Mouse (Mus musculus): Measurements from ENCODE around the gene Mst1.
A peak's percentile ranks its signal among the peaks of the same experiment; 100 is the strongest.

Gene Mst1

DNA sequence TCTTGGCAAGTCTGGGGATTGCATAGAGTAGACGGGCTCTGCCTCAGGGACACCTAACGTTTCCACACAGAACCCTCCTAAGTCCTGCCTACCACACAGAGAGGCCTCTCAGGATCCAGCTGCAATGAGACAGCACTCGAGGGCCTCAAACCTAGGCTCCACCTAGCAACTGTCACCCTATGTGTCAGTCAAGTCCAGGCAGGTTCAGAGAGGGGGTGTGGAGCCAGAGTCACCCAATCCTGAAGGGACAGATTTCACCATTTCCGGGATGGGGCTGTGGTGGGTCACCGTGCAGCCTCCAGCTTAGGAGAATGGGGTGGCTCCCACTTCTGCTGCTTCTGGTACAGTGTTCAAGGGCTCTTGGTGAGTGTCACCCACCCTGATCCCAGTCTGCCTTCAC, at the start of gene Mst1:
TSS of gene Mst1 (plus strand) at position 269 of the 400 bp plus-strand sequence.
- DNase-seq (ENCODE audit: low spot score) = no peak

DNA sequence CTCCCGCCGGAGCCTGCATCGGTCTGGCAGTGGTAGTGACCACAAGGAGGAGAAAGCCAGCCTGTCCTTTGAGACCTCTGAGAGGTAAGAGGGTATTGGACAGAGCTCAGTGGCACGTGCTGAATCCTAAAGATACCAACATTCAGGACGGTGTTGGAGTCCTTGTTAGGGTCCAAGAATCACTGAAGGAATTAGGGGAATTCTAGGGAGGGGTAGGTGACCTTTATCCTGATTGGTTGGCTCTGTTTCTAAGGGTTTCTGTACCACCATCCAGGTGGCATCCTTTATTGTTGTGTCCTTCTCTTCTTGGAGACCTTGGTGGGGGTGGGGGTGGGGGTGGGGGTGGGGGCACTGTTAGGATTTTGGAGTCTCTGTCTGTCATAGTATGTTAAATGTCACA, 48.1 kb upstream of the Mst1 start:
- no peak for DNase-seq (ENCODE audit: low spot score)

DNA sequence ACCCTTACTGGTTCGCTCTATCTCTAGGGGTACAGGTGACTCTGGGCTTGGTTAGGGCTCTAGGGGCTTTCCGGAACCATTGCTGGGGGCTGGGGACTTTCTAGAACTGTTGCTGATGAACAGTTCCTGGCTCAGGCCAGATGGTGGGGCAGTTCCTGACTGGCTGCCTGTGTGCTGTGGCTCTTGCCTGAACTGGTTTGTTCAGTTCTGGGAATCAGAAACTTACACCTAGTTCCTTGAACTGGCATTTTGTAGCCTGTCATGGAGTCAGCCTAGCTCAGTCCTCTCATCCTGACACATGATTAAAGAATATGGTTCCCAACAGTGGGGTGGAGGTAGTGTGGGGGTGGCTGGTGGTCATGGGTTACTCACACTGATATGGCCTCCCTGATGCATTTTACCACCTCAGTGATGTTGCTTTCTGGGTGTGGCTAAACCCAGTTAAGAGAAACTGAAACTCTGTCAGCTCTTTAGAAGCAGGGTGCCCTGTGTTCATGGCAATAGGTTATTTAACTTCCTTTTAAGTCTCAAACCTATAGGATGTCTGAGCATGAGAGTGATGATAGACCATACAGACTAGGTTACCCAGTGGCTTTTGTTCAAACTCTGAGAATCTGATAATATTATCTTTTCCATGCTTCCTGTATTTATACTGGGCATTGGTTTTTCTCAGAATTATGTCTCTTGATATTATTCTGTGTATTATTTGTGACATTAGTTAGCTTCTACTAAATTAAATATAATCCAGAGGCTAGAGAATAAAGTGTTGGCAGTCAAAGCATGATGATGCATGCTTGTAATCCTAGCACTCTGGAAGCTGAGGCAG, 44.7 kb upstream of the Mst1 start:
- DNase-seq (ENCODE audit: low spot score) = no peak

DNA sequence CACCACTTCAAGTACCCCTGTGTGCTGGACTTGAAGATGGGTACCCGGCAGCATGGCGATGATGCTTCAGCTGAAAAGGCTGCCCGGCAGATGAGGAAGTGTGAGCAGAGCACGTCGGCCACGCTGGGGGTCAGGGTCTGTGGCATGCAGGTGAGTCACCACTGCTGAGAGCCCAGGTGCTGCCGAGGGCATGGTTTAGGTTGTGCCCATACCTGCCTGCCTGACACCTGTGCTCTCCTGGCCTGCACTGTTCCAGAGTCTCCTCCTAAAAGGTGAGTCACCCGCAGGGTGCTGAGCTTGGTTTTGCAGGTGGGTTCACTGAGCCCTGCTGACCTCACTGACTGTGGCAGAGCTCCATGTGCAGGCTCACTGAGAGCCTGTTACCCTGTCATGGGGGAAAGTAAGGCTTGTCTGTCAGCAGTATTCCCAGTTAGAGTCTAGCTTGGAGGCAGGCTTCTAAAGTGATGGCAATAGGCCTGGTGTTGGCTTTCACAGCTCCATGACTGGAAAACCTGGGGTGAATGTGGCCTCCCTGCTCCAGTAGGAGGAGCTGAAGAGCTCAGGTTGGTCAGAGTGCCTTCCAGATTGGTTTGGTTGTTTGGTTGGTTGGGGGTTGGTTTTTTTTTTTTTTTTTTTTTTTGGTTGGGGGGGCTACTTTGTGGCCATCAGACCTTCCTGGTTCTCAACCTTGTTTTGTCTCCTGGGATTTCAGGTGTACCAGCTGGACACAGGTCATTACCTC, 35.3 kb upstream of the Mst1 start:
- DNase-seq (ENCODE audit: low spot score) = no peak

DNA sequence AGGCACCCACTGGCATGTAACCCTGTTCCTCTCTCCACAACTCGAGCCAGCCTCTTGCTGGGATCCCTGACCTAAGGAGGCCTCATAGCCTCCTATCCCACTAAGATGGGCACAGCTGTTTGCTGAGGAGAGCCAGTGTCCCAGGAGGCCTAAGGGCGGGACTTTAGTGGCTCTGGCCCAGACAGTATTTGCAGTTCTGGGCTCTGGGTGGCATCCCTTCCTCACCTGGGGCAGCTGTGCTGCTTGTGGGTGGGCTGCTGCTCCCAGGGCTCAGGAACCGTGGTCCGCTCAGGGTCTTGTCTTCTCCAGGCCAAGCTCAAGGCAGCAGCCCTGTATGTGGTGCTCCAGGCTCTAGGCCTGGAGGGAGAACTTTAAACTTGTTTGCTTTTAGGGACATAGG, 33.7 kb upstream of the Mst1 start:
- no peak for DNase-seq (ENCODE audit: low spot score)

DNA sequence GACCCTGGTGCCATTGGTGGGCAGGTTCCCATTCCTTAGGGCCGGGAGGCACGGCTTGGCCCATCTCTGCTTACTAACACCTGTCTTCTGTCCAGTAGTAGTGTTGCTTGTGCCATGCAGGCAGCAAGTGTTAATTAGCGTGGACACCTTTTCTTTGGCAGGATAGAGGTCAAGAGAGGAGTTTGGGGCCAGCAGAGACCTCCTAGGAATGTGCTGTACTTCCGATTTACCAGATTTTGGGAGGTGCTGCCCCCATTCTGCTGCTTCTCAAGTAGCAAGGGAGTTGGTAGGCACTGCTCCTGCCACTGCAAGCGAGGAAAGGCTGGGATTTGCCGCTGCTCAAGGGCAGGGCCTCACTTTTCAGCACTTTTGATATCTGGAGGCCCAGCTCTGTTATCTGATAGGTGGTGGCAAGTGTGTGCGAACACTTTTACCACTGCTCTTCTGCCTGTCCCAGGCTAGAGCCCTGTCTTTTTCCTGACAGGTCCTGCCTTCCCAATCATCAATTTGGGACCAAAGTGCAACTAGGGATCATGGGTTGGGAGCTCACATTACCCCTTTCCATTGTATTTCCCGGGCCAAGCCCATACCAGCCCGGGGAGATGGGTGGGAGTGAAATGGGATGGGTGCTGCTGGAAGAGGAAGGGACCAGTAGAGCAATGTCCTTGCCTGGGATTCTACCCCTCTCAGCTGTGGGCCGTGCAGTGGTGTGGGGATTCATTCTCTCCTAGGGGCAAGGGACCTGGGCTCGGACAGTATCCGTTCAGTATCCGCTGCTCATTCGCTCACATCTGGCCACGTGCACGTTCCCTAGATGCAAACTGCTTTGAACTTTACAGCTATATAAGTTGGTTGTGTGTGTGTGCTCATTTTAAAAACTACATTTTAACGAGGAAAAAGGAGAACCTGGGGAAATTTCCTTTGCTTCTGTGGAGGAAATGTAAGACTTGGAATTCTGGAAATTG, 32.4 kb upstream of the Mst1 start:
- no peak for DNase-seq (ENCODE audit: low spot score)

DNA sequence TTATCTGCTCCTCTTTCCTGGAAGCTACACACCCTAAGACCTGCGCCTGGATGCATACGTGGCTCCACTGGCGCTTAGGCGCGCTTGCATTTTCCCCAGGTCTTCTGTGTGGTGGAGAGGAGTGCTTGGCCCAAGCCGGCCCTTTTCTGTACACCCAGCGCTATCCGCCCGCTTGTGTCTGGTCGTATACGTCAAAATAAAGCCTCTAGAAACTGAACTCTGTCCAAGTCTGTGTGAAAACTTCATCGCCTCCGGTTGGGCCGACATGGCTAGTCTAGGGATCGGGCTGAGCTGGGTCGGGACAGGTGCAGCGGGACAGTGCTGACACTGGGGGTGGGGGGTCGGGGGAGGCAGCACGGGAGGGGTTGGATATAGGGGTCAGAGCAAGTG, 31.7 kb upstream of the Mst1 start:
- DNase-seq (ENCODE audit: low spot score) = no peak

DNA sequence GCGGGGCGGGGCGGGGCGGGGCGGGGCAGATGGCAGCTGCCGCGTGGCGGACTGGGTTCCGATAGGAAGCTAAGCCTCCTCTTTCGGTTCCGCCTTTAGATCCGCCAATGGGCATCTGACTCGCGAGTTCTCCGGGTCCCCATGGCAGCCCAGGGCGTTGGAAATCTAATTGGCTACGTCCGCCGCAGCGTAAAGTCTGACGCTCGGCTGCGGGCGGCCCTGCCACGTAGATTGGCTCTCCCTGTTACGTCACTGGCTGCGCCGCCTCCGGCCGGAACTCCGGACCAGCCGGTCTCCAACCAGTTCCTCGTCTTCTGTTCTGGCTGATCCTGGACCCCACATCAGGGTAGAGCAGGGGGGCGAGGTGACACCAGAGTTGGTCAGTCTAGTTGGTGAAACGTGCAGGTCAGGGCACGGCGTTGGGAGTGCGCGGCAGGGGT, 31.2 kb upstream of the Mst1 start, which contains the start of gene Gmppb:
TSS of gene Gmppb (plus strand) at position 227 of the 440 bp plus-strand sequence.
- peak; percentile 97 for DNase-seq (ENCODE audit: low spot score)

DNA sequence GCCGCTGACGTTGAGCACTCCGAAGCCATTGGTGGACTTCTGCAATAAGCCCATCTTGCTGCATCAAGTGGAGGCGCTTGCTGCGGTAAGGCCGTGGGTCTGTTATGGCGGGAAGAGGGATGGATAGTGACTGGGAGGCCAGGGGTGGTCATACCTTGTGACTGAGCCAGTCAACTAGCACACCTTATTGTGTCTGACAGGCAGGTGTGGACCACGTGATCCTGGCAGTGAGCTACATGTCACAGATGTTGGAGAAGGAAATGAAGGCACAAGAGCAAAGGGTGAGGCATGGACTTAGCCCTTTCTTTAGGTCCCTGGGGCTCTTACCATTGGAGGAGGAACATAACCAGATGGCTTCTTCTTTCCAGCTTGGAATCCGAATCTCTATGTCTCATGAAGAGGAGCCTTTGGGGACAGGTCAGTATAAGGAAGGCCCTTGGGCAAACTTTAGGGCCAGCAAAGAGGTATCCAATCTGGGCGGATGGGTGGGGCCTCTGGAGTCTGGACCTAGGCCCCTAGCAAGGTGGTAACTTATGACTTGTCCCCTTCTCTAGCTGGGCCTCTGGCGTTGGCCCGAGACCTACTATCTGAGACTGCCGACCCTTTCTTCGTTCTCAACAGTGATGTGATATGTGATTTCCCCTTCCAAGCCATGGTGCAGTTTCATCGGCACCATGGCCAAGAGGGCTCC, 30.5 kb upstream of the Mst1 start:
- DNase-seq (ENCODE audit: low spot score) = no peak

DNA sequence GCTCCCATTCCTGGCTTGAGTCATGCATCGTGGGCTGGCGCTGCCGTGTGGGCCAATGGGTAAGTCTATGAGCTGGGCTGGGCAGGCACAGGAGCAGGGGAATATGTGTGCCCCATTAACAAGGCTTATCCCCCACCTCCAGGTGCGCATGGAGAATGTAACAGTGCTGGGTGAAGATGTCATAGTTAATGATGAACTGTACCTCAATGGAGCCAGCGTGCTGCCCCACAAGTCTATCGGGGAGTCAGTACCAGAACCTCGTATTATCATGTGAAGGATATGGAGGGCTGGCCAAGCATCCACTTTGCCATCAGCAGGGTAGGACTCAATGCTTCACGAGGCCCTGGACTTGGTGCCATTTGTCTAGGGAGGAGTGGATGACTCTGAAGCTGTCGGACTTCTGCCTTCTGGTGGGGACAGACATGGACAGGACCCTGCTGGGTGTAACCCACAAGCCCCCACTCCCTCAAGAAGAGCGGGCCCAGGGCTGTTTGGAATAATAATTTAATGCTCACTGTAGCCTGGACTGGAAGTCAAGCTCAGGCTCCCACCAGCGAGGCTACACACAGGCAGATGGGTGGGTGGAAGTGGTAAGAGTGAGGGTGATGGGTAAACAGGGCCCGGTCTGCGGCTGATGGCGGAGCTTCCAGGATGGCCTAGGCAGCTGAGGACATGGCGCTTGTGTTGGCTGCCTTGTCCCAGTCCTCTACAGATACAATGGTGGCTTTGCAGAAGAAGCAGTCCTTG, 28.9 kb upstream of the Mst1 start:
- no peak for DNase-seq (ENCODE audit: low spot score)

DNA sequence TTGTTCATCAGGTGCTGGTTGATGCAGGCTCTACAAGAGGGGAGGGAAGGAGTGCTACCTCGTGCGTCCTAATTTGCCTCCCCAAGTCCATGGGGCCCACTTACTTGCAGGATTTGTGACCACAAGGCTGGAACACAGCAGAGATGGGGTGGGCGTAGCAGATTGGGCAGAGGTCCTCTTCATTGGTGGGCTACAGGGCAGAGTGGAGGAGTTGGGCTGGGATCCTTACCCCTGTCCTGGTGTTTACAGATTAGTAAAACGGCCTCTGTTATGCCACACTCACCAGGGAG, 28.4 kb upstream of the Mst1 start:
- no peak for DNase-seq (ENCODE audit: low spot score)

DNA sequence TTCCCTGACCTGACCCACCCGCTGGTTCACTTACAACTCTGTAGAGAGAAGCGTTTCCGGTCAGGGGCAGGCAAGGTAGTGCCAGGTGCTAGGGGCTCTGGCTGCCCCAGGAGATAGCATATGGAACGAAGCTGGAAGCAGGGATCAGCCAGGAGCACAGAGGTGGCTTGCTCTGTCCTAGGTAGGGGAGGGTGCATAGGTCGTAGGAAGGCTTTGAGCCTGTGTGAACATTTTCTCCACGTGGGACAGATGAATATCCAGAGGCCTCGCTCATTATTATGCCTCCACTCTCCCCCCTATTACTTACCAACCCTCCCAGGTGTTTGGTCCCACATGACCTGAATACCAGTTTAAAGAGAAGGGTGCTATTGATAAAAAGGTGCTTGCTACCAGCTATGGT, 27.8 kb upstream of the Mst1 start:
- no peak for DNase-seq (ENCODE audit: low spot score)

DNA sequence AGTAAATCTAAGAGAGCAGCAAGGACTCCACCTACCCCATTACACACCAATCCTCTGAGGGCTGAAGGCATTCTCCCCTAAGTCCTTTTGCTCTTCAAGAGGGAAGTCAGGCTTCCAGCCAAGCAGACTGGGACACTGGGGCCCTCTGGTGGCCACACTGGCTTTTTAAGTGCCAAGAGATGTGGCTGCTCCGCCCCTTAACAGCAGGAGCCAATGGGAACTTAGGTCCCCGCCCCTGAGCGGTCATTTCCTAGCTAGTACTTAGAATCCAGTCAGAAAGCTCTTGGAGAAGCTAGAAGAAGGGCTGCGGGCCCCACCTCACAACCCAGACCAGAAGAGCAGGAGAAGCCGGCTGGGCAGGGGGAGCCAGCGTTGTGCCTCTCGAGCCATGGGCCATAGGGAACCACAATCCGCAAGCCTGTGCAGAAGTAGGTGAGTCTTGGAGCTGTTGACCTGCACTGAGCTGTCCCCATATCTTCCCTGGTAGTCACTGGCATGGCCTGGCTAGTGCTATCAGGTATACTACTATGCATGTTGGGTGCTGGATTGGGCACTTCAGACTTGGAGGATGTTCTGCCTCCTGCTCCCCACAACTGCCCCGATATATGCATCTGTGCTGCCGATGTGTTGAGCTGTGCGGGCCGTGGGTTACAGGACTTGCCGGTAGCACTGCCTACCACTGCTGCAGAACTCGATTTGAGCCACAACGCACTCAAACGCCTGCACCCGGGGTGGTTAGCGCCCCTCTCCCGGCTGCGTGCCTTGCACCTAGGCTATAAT, 27.2 kb upstream of the Mst1 start, which contains the start of gene Amigo3:
TSS of gene Amigo3 (plus strand) at position 275 of the 780 bp plus-strand sequence.
- peak; percentile 98 for DNase-seq (ENCODE audit: low spot score)

DNA sequence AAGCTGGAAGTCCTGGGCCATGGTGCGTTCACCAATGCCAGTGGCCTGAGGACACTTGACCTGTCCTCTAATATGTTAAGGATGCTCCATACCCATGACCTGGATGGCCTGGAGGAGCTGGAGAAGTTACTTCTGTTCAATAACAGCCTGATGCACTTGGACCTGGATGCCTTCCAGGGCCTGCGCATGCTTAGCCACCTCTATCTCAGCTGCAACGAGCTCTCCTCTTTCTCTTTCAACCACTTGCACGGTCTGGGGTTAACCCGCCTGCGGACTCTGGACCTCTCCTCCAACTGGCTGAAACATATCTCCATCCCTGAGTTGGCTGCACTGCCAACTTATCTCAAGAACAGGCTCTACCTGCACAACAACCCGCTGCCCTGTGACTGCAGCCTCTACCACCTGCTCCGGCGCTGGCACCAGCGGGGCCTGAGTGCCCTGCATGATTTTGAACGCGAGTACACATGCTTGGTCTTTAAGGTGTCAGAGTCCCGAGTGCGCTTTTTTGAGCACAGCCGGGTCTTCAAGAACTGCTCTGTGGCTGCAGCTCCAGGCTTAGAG, 26.5 kb upstream of the Mst1 start:
- DNase-seq (ENCODE audit: low spot score) = no peak

DNA sequence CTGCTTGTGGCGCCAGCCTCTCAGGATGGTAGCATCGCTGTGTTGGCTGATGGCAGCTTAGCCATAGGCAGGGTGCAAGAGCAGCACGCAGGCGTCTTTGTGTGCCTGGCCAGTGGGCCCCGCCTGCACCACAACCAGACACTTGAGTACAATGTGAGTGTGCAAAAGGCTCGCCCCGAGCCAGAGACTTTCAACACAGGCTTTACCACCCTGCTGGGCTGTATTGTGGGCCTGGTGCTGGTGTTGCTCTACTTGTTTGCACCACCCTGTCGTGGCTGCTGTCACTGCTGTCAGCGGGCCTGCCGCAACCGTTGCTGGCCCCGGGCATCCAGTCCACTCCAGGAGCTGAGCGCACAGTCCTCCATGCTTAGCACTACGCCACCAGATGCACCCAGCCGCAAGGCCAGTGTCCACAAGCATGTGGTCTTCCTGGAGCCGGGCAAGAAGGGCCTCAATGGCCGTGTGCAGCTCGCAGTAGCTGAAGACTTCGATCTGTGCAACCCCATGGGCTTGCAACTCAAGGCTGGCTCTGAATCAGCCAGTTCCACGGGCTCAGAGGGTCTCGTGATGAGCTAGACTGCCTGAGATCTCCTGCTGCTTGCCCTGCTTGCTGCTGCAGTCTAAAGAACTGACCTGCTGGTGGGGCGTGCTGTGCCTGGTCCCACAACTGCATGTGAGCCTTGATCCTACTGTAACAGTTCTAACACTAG, 25.8 kb upstream of the Mst1 start:
- no peak for DNase-seq (ENCODE audit: low spot score)

DNA sequence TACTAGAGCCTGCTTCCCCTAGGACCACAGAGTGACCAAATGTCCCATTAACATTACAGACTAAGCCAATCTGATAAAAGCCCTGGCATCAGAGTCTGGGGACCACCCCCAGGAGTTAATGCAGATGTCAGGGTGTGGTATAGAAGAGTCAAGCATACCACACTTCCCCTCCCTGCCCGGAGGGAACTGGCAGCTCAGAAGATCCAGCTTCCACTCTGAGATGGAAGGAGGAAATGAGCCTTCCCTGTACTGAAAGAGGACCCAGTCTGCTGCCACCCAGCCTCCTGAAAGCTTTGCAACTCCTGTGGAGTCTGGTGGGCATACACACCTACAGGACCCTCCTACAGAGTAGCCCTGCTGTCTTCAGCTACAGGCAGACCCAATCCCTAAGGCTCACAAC, 25.2 kb upstream of the Mst1 start:
- no peak for DNase-seq (ENCODE audit: low spot score)

DNA sequence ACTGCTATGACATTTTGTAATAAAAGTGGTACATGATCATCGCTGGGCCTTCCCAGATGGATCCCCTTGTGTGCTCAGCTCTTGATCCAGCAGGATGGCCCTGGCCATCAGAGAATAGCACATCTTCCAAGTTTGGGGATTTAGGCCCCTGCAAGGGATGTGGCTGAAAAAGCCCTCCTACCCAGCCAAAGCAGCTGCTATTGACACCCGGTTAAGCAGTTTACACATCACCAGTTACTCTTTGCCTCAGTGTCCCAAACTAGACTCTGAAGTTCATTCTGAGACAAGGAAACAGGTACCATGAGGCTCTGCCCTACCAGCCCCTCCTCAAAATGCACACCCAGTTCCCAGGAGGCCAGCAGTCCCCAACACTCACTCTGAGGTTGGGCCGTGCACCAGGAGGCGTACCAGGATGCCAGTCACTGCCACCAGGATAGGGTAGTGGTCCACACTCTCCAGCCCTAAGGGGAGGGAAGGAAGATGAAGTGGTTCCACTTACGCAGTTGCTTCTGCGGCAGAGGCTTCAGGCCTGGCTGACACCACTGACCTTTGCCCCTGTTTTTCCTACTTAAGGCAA, 24.5 kb upstream of the Mst1 start:
- no peak for DNase-seq (ENCODE audit: low spot score)

DNA sequence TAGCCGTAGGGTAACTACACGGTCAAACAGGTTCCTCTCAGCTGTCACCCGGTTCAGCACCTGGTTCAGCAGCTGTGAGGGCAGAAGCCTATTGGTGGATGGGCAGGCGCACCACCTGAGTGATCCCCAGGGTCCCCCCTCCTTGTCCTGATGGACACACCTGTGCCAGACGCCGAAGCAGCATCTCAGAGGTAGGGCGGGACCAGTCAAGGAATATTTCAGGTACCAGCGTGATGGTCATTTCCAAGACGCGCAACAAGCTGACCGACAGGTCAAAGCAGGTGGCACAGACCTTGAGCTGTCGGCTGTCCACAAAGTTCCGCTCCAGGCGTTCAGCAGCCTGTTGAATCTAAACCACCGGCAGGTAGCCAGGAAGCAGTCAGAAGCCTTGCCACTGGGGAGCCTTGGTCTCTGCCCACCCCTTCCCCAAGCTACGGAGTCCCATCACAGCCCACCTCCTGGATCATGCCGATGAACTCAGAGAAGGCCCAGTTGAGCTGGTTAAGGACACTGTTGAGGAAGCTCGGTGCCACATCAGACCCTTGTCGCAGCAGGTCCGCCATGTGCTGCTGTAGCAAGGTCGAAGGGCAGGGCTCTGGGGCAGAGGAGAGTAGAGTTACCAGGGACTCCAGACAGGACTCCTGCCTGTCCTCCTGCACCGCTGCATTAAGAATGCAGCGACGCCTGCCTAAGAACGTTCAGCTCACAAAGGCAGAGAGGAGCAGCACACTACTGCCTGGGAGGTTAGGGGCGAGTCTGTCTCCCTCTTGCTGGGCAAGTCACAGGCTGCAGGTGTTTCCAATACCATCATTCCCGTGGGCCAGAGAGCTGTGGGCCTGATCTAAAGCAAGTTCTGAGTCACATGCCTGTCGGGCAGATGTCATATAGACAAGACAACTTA, 23.6 kb upstream of the Mst1 start:
- DNase-seq (ENCODE audit: low spot score) = no peak

Measured in layer of hippocampus, adult 11-12 months (tissue).